Mouse (Mus musculus): ENCODE measurements around the gene Gm6034.
"Not testable (repeated sequence)": the region's sequence is repeated elsewhere in the genome, so short reads cannot be mapped to it uniquely, and the experiment has no call there.

Gene Gm6034

GRCm38 (mm10) chr17:36023710-36024654, 18.8 kb upstream of the Gm6034 start:
- no peak for DNase-seq

- peak; percentile 25 for DNase-seq
Measured at GRCm38 (mm10) chr17:36025197-36025596, 17.6 kb upstream of the Gm6034 start.

- DNase-seq, result no peak
Measured at GRCm38 (mm10) chr17:36025901-36026300, 16.9 kb upstream of the Gm6034 start.

- DNase-seq, result no peak
Measured at GRCm38 (mm10) chr17:36027663-36028062, 15.1 kb upstream of the Gm6034 start.

GRCm38 (mm10) chr17:36028879-36029619, 13.7 kb upstream of the Gm6034 start:
- no peak for DNase-seq

- not testable (repeated sequence) for DNase-seq
Measured at GRCm38 (mm10) chr17:36030046-36030702, 12.6 kb upstream of the Gm6034 start.

GRCm38 (mm10) chr17:36030703-36031582, 11.8 kb upstream of the Gm6034 start:
- peak; percentile 28 for DNase-seq

- DNase-seq, result peak; percentile 55
Measured at GRCm38 (mm10) chr17:36031583-36032331, 11.0 kb upstream of the Gm6034 start.

GRCm38 (mm10) chr17:36032351-36032875, 10.3 kb upstream of the Gm6034 start, which contains the start of gene H2-T23:
TSS of gene H2-T23 (minus strand) at chr17:36032855.
- DNase-seq, result peak; percentile 57

GRCm38 (mm10) chr17:36034524-36034923, 8.2 kb upstream of the Gm6034 start:
- DNase-seq, result not testable (repeated sequence)

- peak; percentile 46 for DNase-seq
Measured at GRCm38 (mm10) chr17:36035010-36035638, 7.6 kb upstream of the Gm6034 start.

- DNase-seq, result not testable (repeated sequence)
Measured at GRCm38 (mm10) chr17:36036126-36036525, 6.6 kb upstream of the Gm6034 start.

GRCm38 (mm10) chr17:36040604-36041003, 2.2 kb upstream of the Gm6034 start:
- DNase-seq, result not testable (repeated sequence)

- DNase-seq, result peak; percentile 3
Measured at GRCm38 (mm10) chr17:36042055-36042454, 706 bp upstream of the Gm6034 start.

GRCm38 (mm10) chr17:36043286-36043685, 525 bp downstream of the Gm6034 start:
- DNase-seq, result no peak

- not testable (repeated sequence) for DNase-seq
Measured at GRCm38 (mm10) chr17:36057927-36058326, 15.2 kb downstream of the Gm6034 start.

GRCm38 (mm10) chr17:36058362-36058761, 15.6 kb downstream of the Gm6034 start, which contains the start of gene Gm11127:
TSS of gene Gm11127 (minus strand) at chr17:36058371.
- not testable (repeated sequence) for DNase-seq

GRCm38 (mm10) chr17:36060829-36061228, 18.1 kb downstream of the Gm6034 start:
- peak; percentile 77 for DNase-seq

- not testable (repeated sequence) for DNase-seq
Measured at GRCm38 (mm10) chr17:36081901-36082300, 39.1 kb downstream of the Gm6034 start.

GRCm38 (mm10) chr17:36082519-36083232, 39.9 kb downstream of the Gm6034 start:
- not testable (repeated sequence) for DNase-seq

Data from retina, postnatal 1 day (tissue).